Mouse (Mus musculus): ENCODE data around the gene Serinc5.
"Not testable (repeated sequence)": the region's sequence is repeated elsewhere in the genome, so short reads cannot be mapped to it uniquely, and the experiment has no call there.

The Serinc5 gene

DNA sequence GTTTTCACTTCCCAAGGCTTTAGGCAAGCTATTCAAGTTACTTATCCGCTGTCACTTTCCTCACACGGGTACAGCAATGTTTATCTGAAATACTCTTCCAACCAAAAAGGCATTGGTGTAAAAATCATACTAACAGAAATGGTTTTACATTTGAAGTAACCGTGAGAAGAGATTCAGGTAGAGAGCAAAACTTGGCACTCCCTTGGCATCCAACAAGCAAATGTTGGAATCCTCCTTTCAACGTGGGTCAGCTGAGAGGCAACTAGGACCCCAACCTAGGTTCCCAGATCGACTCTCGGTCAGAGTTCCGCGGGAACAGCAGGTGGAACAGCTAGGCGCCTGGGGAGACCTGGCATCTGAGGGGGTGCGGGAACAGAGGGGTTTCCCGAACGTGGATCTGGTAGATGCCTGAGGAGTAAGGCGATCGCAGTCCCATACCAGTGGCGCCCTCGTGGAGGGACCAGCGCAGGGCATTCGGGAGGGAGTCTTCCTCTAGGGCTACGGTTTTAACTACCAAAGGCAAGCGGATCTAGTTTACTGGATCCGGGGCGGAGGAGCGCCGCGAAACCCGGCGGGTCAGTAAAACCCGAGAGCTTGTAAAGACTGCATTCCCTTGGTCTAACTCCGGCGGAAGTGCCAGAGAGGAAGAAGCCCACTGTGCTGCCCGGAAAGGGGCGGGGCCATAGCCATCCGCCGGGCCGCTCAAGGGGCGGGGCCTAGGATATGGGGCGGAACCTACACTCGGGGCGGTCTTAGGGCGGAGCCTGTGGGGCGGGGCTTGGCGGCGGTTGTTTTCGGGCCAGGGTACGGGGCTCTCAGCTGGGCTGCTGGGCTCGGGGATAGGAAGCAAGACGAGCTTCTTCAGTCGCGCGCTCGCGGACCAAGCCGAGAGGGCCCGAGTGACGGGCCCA is at the start of gene Serinc5:
Gene Serinc5, plus strand, starts transcription at position 781 of the 911 bp plus-strand sequence.
- CTCF ChIA-PET = interaction anchor here (1.0 to 1.4 kb wide), 2 partner anchors 29 to 127 kb away, joined by 3 to 4 read pairs; no protein-coding TSS in a partner anchor

DNA sequence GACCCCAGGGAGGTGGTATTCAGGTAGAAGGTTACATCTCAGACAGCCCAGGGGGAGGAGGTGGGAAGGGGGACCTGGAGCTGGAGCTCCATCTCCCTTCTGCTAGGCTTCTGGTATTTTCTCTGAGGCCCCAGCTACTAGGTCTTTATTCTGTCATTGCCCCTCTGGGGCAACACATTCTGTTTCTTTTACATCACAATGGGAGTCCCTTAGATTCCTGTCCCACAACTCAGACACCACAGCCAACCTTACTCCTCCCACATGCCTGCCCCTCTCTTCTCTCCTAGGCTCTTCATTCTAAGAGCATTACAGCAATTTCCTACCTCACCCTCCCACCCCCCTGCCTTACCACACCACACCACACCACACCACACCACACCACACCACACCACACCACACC is 34.8 kb upstream of the Serinc5 start, which contains the start of gene Spz1:
Gene Spz1, minus strand, starts transcription at position 101 of the 400 bp plus-strand sequence.
- CTCF ChIA-PET = interaction anchor here (0.7 kb wide), 1 partner anchor 215 kb away, joined by 3 read pairs; no protein-coding TSS in a partner anchor

DNA sequence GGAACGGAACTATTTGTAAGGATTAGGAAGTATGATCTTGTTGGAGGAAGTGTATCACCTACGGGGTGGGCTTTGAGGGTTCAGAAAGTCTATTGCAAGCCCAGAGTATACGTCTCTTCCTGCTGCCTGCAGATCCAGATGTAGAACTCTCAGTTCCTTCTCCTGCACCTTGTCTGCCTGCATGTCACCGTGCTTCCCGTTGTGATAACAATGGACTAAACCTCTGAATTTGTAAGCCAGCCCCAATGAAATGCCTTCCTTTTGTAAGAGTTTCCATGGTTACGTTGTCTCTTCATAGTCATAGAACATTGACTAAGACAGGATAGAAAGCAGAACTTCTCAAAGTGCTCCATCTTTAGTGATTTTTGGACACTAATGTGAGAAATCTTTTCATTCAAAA is 34.2 kb upstream of the Serinc5 start:
- CTCF ChIA-PET = interaction anchor here (0.7 kb wide), 1 partner anchor 215 kb away, joined by 3 read pairs; no protein-coding TSS in a partner anchor

DNA sequence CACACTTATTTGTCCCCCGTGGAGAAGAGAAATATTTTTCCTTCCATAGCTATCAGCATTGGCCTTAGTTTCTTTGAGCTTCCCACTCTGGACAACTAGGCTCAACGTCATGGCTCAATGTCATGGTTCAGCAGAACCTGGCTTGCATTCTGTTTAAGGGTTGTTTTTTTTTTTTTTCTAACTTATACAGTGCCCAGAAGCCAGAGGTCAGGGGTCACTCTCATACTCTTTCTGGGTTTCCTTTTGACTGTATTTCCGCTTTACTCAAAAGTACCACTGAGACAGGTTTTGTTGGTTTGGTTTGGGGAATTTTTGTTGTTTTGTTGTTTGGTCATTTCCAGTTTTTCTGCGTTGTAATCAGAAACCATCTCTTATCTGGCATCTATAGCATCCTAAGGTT is 32.7 kb upstream of the Serinc5 start:
- CTCF ChIA-PET = no interaction called here

DNA sequence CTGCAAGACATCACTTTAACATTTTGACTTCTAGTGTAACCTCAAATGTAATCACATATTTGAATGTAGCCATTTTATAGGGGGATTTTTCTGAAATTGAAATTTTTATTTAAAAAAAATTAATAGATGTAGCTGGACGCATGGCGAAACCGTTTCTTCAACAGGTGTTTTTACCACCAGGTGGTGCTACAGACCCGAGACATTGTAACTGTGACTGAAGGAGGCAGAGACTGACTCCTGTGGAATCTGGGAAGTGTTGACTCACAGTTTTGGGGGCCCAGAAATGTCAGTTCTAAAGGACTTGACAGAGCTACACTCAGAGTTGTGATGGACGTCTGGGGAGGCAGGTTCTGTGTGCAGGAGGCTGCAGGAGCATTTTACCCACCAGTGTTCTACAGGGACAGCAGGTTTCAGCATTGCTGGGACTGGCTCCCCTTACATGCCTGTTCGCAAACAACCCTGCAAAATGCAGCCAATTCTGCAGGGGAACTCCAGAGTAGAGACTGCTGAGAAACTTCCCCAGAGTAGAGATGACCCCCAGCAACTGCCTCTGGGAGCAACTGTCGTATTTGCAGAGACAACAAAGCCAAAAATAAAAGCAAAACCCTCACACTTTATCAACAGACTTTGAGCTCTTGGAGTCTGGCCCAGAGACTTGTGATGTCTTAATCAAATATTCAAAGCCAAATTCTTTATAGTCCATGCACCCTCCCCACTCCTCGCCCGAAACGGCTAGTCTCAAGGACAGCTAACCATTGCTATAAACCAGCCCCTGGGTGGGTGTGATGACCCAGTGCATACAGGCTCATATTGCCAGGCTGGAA is 30.5 kb upstream of the Serinc5 start:
- CTCF ChIA-PET = interaction anchor here (0.8 to 1.3 kb wide), 2 partner anchors 159 to 160 kb away, joined by 4 read pairs; no protein-coding TSS in a partner anchor

DNA sequence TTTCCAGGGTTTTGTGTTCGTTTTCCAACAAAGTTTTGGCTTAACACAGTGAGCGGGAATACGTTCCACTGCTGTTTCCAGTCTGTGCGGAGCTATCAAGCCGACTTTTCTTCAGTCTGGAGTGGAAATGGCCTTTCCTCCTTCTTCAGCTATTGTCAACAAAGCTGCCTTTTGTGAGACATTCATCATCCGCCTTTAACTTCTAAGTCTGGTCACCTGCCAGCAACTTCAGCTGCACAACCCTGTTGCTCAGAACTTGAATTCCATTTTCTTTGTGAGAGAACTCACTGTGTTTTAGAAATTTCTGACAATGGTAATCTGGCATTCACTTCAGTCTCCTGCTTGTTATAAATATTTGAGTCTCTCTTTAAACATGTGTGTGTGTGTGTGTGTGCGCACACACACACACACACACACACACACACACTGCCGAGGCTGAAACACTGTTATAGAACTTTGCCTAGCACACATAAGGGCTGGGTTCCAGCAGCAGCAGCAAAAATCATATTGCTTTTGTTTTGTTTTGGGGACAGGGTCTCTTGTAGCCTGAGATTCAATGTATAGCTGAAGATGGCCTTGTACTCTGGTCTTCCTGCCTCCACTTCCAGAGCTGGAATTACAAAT is 26.7 kb upstream of the Serinc5 start:
- CTCF ChIA-PET = no interaction called here

DNA sequence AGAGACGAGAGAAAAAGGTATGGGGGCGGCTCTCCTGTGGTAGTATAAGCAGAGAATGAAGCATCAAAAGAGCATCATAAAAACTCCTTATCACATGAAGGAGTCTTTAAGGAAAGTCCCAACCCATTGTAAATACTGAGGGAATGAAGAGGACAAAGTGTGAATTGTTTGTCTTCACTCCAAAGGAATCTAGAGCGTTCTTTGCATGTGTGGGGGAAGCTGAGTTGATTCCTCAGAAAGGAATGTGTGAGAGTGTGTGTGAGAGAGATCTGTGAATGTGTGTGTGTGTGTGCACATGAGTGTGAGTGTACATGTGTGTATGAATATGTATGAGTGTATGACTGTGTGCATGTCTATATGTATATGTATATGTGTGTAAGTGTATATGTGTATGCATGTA is 22.2 kb upstream of the Serinc5 start:
- CTCF ChIA-PET = interaction anchor here (0.9 kb wide), 1 partner anchor 161 kb away, joined by 3 read pairs; no protein-coding TSS in a partner anchor

DNA sequence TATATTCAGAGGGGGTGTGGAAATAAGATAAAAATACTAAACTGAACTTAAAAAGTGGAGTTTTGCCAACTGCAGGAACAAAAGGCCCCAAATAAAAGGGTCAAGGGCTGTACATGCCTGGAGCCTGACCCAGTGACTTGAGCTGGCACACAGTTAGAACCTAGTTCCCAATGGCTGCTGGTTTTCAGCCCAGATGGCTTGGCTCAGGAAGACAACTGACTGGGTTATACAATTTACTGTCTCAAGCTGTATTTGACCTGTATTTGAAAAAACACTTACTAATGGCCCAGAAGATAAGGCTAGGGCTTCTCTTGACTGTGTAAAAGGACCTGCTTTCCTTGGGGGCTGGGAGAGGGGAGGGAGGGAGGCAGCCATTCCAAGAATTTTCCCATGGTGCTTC is 21.6 kb upstream of the Serinc5 start:
- CTCF ChIA-PET = interaction anchor here (0.9 kb wide), 1 partner anchor 161 kb away, joined by 3 read pairs; no protein-coding TSS in a partner anchor

DNA sequence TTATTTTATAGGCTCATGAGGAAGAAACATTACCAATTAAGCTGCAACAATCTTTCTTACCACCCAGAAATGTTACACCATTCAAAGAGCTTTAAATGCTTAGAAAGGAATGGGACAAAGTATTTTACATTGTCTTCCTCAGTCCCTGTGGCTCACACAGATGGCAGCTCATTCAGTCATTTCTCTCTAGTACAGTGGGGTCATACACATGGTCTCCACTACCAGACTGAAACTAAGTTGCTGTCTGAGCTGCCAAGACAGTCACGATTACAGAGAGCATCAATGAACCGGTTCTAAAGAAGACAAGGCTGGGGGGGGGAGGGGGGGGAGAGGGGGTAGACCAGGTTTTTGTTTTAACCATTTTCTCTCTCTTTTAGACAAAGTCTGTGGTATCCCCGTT is 19.7 kb upstream of the Serinc5 start:
- CTCF ChIA-PET = no interaction called here

DNA sequence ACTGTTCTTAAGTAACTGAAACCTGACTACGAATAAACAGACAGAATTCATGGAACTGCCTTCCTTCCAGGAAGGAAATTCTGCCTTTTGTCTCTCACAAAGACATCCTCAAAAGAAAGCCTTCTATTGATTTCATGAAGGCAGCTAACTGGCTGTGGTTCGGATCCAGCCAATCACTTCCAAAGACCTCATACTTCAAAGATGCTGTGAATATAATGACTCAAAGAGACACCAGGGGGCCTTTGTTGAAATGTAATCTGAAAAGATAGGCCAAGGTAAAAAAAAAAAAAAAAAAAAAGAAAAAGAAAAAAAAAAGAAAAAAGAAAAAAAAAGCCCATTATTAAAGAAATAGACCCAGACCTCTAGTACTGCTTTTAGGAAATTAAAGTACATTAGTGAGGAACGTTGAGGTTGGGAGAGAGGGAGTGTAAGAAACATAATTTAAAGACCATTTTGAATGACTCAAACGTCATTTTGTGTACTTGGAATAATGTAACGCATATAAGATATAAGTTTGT is 18.6 kb upstream of the Serinc5 start:
- CTCF ChIA-PET = interaction anchor here (0.9 kb wide), 1 partner anchor 146 kb away, joined by 5 read pairs; no protein-coding TSS in a partner anchor

DNA sequence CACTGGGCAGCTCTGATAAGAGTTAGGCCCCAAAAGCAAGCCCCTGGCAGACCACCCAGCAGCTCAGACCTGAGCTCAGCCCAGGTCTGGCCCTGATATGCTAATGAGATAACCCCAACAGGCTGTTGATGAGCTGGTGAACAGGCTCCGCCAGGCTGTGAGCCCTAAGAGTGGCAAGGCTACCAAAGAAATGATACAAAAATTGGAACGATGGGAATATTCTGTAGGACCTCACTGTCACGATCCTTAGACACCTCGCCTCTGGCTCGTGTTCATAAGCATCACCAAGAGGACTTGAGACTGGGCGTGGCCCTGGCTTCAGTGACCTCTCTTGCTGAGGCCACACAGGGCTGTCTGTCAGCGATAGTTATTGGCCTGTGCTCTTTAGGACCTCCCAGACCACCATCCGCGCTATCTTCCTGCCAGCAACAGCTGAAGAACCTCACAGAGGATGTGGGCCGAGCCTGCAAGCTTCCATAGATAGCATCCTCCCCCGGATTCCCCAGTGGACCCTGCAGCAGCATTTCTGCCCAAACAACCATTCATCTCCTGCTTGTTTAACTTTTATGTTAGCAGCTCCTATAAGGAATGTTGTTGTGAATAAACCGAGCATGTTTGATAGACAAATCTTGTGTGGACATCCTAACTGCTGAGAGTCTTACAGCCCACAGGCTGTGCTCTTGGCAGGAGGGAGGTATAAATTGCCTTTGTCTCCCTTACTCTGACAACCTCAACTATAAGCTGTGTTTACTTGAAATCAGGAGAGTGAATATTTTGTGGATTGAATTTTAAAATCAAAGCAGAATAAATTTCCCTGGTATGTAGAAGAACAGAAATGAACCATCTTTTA is 17.9 kb upstream of the Serinc5 start:
- CTCF ChIA-PET = interaction anchor here (0.9 kb wide), 1 partner anchor 145 kb away, joined by 5 read pairs; no protein-coding TSS in a partner anchor

DNA sequence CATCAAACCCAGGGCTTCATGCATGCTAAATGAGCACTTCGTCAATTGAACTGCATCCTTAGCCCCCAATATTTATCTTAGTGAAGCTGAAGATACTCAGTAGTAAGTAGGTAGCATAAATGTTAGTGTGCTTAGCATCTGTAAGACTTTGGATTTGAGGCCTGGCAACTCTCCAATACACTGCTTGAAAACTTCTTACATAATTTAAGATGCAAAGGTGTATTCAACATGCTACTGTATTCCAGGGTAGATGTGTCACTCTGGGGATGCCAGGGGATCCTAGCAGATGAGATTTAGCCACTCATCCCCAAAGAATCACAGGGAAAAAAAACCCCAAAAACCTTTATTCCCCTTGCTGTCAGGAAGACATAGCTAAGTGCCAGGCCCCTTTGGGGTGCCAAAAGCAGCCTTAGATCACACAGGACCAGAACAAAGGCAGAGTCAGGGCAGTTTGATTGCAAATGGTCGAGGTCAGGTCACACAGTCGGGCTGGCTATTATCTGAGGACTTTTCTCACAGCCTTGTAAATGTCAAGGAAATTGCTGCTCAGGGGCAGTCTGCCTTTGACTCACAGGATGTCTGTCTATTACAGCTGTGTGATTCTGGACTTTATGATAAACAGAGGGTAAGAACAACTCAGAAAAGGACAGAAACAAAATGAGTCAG is 17.0 kb upstream of the Serinc5 start:
- CTCF ChIA-PET = no interaction called here

DNA sequence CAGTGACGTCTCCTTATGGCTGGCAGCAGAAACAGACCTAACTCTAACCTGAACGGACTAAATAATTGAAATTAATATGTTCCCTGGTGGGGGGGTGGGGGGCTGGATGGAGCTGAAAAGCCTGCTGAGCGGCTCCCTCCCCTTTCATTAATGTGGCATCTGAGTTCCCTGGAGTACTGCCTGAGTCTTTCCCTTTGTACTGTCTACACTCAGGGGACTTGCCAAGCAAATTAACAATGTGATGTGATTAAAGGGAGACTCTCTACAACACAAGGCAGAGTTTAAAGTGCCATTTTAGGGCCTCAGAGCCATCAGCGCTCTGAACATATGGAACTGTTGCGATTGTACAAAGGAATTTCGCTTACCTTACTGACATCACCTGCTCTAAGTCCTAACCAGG is 16.4 kb upstream of the Serinc5 start:
- CTCF ChIA-PET = interaction anchor here (0.6 kb wide), 1 partner anchor 159 kb away, joined by 3 read pairs; no protein-coding TSS in a partner anchor

DNA sequence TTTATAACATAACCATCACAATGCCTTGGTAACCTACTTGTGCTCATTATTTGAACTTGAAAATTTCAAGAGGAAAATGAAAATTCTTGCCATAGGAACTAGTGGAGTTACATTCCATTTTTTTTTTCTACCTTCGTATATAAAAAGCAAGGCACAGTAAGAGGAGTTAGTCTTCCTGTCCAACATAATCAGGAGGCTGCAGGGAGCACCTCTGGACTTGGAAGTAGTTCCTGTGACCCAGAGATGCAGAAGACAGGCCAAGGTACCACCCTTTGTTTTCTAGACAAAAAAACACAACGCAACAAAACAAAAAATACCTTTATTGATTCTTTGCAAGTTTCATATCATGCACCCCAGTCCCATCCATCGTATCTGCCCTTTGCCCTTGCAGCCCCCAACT is 16.0 kb upstream of the Serinc5 start:
- CTCF ChIA-PET = interaction anchor here (0.6 kb wide), 1 partner anchor 159 kb away, joined by 3 read pairs; no protein-coding TSS in a partner anchor

DNA sequence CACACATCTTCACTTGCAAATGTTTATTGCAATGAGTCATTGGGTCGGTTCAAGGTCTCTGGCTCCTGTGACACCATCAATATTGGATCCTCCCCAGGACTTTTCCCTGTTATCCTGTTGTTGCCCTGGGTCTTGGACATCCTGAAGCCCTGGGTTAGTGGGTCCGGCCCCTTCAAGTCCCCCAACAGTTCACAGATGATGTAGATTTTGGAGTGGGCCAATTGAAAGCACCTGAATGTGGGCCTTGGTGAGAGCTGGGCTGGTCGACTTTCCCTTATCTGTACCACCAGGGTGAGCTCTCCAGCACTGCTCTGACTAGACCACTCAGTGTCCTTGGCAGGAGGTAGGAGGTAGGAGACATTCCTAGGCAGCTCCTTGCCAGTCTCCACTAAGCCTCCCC is 15.5 kb upstream of the Serinc5 start:
- CTCF ChIA-PET = no interaction called here

DNA sequence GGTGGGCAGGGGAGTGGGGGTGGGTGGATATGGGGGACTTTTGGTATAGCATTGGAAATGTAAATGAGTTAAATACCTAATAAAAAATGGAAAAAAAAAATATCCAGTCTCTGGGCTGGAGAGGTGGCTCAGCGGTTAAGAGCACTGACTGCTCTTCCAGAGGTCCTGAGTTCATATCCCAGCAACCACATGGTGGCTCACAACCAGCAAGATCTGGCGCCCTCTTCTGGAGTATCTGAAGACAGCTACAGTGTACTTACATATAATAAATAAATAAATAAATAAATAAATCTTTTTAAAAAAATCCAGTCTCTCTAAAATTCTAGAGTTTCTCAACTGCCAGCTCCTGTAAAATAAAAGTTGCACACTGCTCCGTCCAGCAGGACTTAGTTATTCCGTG is 5.6 kb upstream of the Serinc5 start:
- CTCF ChIA-PET = not testable (repeated sequence)

DNA sequence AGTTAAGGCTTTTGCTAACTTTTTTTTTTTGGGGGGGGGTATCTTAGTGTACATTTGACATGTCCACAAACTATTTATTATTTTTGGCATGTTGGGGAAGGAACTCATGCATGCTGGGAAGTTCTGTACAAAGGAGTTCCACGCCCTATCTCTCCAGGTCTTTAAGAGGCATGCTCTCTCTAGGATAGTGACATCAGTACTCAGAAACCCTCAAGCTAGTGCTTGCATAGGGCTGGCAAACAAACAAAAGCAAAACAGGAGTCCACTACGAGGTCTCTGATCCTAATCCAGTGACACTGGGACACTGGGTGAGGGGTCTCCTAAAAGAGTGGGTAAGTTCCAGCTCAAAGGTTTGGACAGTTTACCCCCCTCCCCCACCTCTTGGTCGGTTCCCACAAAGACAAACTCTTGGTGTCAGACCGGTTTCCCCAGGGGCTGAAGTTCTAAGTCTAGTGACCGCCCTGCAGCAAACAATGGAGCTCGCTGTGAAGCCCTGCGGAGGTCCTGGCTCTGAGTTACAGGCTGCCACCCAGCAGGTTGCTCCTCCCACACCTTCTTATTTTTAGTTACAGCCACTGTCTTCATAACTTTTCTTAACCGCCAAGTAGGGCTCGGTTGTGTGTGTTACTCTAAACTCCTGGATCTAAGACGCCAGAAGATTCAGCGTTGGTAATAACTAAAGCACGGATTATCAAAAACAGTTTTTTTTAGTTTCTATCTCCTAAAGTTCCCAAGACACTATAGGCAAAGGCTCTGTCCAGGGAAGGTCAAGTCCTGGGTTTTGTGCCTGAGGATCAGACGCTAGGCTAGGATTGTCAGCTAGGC is 1.2 kb upstream of the Serinc5 start:
- CTCF ChIA-PET = interaction anchor here (0.7 to 1.4 kb wide), 2 partner anchors 30 to 224 kb away, joined by 3 to 7 read pairs; no protein-coding TSS in a partner anchor

DNA sequence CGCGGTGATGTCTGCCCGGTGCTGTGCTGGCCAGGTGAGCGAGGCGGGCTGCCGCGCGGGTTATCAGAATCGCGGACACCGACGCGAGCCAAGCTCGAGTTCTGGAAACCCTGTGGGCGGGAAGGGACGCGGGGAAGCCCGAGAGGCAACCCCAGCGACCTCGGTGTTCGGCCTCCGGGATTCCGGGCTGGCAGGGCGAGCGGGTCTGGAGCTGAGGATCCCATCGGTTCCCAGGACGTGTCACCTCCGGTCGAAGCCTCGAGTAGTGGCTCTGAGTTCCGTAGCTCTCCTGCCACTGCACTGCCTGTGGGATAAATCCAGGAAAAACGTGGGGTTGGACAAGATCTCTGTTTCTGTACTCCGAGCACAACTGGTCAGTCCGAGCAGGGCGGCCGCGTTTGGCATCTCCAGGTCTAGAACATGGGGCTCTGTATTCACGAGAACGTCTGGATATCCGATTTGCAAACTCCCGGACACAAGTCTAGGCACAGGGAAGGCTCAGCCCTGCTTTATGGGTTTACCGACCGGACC is 428 bp downstream of the Serinc5 start:
- CTCF ChIA-PET = interaction anchor here (1.0 kb wide), 1 partner anchor 127 kb away, joined by 4 read pairs; no protein-coding TSS in a partner anchor
